Mouse (Mus musculus) 3T3-L1 (cell line): ENCODE measurements around the gene Cnpy4.
"Not testable (repeated sequence)": the region's sequence is repeated elsewhere in the genome, so short reads cannot be mapped to it uniquely, and the experiment has no call there.

Experiments used
- DNase-seq: peaks from one replicate; pipeline ENCODE4 v3.0.0-alpha.2; 2015; ENCODE audit warnings: low read depth, low spot score

Cnpy4 gene

GRCm38 (mm10) chr5:138202086-138202485 is 14.8 kb downstream of the Cnpy4 start:
- no peak for DNase-seq

- DNase-seq = no peak
Measured at GRCm38 (mm10) chr5:138207253-138207652, 20.0 kb downstream of the Cnpy4 start.

- no peak for DNase-seq
Measured at GRCm38 (mm10) chr5:138207873-138208272, 20.6 kb downstream of the Cnpy4 start.

- DNase-seq = not testable (repeated sequence)
Measured at GRCm38 (mm10) chr5:138216632-138217031, 29.3 kb downstream of the Cnpy4 start.

- no peak for DNase-seq
Measured at GRCm38 (mm10) chr5:138219864-138220263, 32.6 kb downstream of the Cnpy4 start.

GRCm38 (mm10) chr5:138222111-138222510 is 34.8 kb downstream of the Cnpy4 start:
- DNase-seq = peak; percentile 91

GRCm38 (mm10) chr5:138223287-138223686 is 36.0 kb downstream of the Cnpy4 start:
- DNase-seq = no peak

GRCm38 (mm10) chr5:138225700-138226099 is 38.4 kb downstream of the Cnpy4 start, which contains the start of gene Nxpe5:
Gene Nxpe5, plus strand, starts transcription at chr5:138225898.
- no peak for DNase-seq

GRCm38 (mm10) chr5:138226491-138226890 is 39.2 kb downstream of the Cnpy4 start:
- DNase-seq = no peak

GRCm38 (mm10) chr5:138227367-138227766 is 40.1 kb downstream of the Cnpy4 start:
- DNase-seq = no peak

- DNase-seq = peak; percentile 60
Measured at GRCm38 (mm10) chr5:138228026-138228425, 40.7 kb downstream of the Cnpy4 start.

GRCm38 (mm10) chr5:138229511-138229910 is 42.2 kb downstream of the Cnpy4 start:
- no peak for DNase-seq

- DNase-seq = no peak
Measured at GRCm38 (mm10) chr5:138233778-138234177, 46.5 kb downstream of the Cnpy4 start.

GRCm38 (mm10) chr5:138234224-138234623 is 46.9 kb downstream of the Cnpy4 start:
- DNase-seq = no peak

- no peak for DNase-seq
Measured at GRCm38 (mm10) chr5:138241511-138241910, 54.2 kb downstream of the Cnpy4 start.
